Mouse (Mus musculus) forebrain, embryonic 14.5 days (tissue): Measurements from ENCODE around the gene Ccnl1. TPM values are rescaled to one million over a fixed set of nuclear protein-coding genes. Genes with fewer than 3 reads are reported as not detected.
A peak's percentile ranks its signal among the peaks of the same experiment; 100 is the strongest.

Experiments
- ATAC-seq: fragments of 200-750 bp; cut with Nextera tagmentation; 2 replicates; pipeline ENCODE4 v1.8.0; 2017; ENCODE audit warnings: mild to moderate bottlenecking, moderate library complexity
- DNase-seq: peaks from one replicate; pipeline ENCODE4 v3.0.0-alpha.2; 2015; ENCODE audit warnings: low spot score
- H3K27ac ChIP-seq: fragments of 300-500 bp; sonication (generic); 2 replicates; pipeline ENCODE4 v1.5.1; 2014; ENCODE audit warnings: low read depth, mild to moderate bottlenecking, control low read depth, low read length, moderate library complexity
- H3K27me3 ChIP-seq: fragments of 300-500 bp; sonication (generic); replicated peaks from 2 replicates; pipeline ENCODE4 v1.6.1; 2014; ENCODE audit warnings: low read length, control low read depth, mixed read lengths; ENCODE audit not compliant: control insufficient read depth, insufficient read depth
- H3K36me3 ChIP-seq: fragments of 300-500 bp; sonication (generic); 2 replicates; pipeline ENCODE4 v1.6.1; 2014; ENCODE audit warnings: low read length, control low read depth; ENCODE audit not compliant: control insufficient read depth, insufficient read depth
- H3K4me1 ChIP-seq: fragments of 300-500 bp; sonication (generic); 2 replicates; pipeline ENCODE4 v1.6.1; 2014; ENCODE audit warnings: antibody characterized with exemption, low read length, control low read depth; ENCODE audit not compliant: control insufficient read depth, insufficient read depth
- H3K4me2 ChIP-seq: fragments of 300-500 bp; sonication (generic); 2 replicates; pipeline ENCODE4 v1.6.1; 2014; ENCODE audit warnings: mild to moderate bottlenecking, control low read depth, low read length
- H3K4me3 ChIP-seq: fragments of 300-500 bp; sonication (generic); 2 replicates; pipeline ENCODE4 v1.5.1; 2014; ENCODE audit warnings: low read depth, low read length, control low read depth
- H3K9ac ChIP-seq: fragments of 300-500 bp; sonication (generic); 2 replicates; pipeline ENCODE4 v1.6.1; 2014; ENCODE audit warnings: mild to moderate bottlenecking, low read length, control low read depth, moderate library complexity
- H3K9me3 ChIP-seq: fragments of 300-500 bp; sonication (generic); replicated peaks from 2 replicates; pipeline ENCODE4 v1.6.1; 2016; ENCODE audit warnings: low read length, control low read depth, mixed read lengths; ENCODE audit not compliant: control insufficient read depth
- WGBS: fragments of 180-500 bp; shearing (Covaris S2); extraction: QIAGEN DNeasy Blood & Tissue Kit; methylation state at CpG from one replicate; pipeline ENCODE4 v1.1.7; 2014; 5-methylcytosine and 5-hydroxymethylcytosine counted together
- polyA plus RNA-seq: library from polyadenylated mRNA; unstranded; fragments of >200 nt; fragmentation: Nextera tagmentation; extraction: Ambion mirVana; gene quantifications from 2 replicates; pipeline ENCODE4 v1.2.1, GENCODE M21; 2014

Ccnl1 gene
- polyA plus RNA-seq, 1 experiment from 2014 or later, result 76.6 TPM

- peak; percentile 13; the same call in 1 of the 2 replicates for ATAC-seq
- H3K36me3 ChIP-seq, result peaks cover 54% of the 10 kb centered on the region
- WGBS, result 88% methylated on average over 3 of the region's 3 CpGs
Observed at GRCm38 (mm10) chr3:65944713-65945112, 13.3 kb downstream of the Ccnl1 start.

GRCm38 (mm10) chr3:65943453-65943852 is 14.6 kb downstream of the Ccnl1 start:
- Histone ChIP-seq H3K27ac (no peak overlapping the region), H3K4me3 (no peak overlapping the region), H3K36me3 (peaks cover 44% of the 10 kb centered on the region), H3K27me3 (no peaks in the 10 kb centered on the region), H3K9ac (no peak overlapping the region), H3K9me3 (no peaks in the 10 kb centered on the region), H3K4me2 (no peak overlapping the region), H3K4me1 (no peaks in the 10 kb centered on the region)
- WGBS, result 91% methylated on average over 4 of the region's 4 CpGs
- DNase-seq (no peak), ATAC-seq (no peak)

More at GRCm38 (mm10) chr3:65944713-65945112, 13.3 kb downstream of the Ccnl1 start:
- H3K9ac ChIP-seq, result no peak overlapping the region
- no peak for DNase-seq
- H3K4me3 ChIP-seq, result no peak overlapping the region
- no peak overlapping the region for H3K4me2 ChIP-seq
- no peaks in the 10 kb centered on the region for H3K4me1 ChIP-seq
- no peaks in the 10 kb centered on the region for H3K9me3 ChIP-seq
- no peak overlapping the region; the same call in 1 of the 2 replicates for H3K27ac ChIP-seq
- no peaks in the 10 kb centered on the region for H3K27me3 ChIP-seq

- DNase-seq (no peak), ATAC-seq (no peak)
- Histone ChIP-seq H3K4me1 (no peaks in the 10 kb centered on the region), H3K4me2 (no peak overlapping the region), H3K27me3 (no peaks in the 10 kb centered on the region), H3K4me3 (no peak overlapping the region), H3K9me3 (no peaks in the 10 kb centered on the region), H3K27ac (no peak overlapping the region), H3K36me3 (peaks cover 22% of the 10 kb centered on the region), H3K9ac (no peak overlapping the region)
- 83% methylated on average over 1 of the region's 1 CpGs for WGBS
Observed at GRCm38 (mm10) chr3:65941052-65941451, 17.0 kb downstream of the Ccnl1 start.

GRCm38 (mm10) chr3:65938211-65938610 is 19.8 kb downstream of the Ccnl1 start:
- ATAC-seq (peak; percentile 65; the same call in 1 of the 2 replicates), DNase-seq (peak; percentile 65)
- H3K4me2 ChIP-seq, result no peak overlapping the region
- H3K4me3 ChIP-seq, result no peak overlapping the region
- H3K4me1 ChIP-seq, result no peaks in the 10 kb centered on the region
- H3K27ac ChIP-seq, result no peak overlapping the region
- H3K36me3 ChIP-seq, result no peaks in the 10 kb centered on the region
- H3K27me3 ChIP-seq, result no peaks in the 10 kb centered on the region
- 21% methylated on average over 3 of the region's 3 CpGs for WGBS
- H3K9ac ChIP-seq, result no peak overlapping the region
- H3K9me3 ChIP-seq, result no peaks in the 10 kb centered on the region

- DNase-seq, result no peak
- ATAC-seq, result no peak
Observed at GRCm38 (mm10) chr3:65936384-65936783, 21.7 kb downstream of the Ccnl1 start.

GRCm38 (mm10) chr3:65935153-65935552 is 22.9 kb downstream of the Ccnl1 start:
- Histone ChIP-seq H3K4me2 (no peak overlapping the region), H3K9ac (no peak overlapping the region), H3K27me3 (no peaks in the 10 kb centered on the region), H3K27ac (no peak overlapping the region), H3K4me3 (no peak overlapping the region), H3K36me3 (no peaks in the 10 kb centered on the region), H3K9me3 (no peaks in the 10 kb centered on the region), H3K4me1 (no peaks in the 10 kb centered on the region)
- ATAC-seq (no peak), DNase-seq (no peak)
- WGBS, result 86% methylated on average over 4 of the region's 4 CpGs

More at GRCm38 (mm10) chr3:65936384-65936783, 21.7 kb downstream of the Ccnl1 start:
- H3K36me3 ChIP-seq, result no peaks in the 10 kb centered on the region
- no peak overlapping the region for H3K4me3 ChIP-seq
- H3K9ac ChIP-seq, result no peak overlapping the region
- H3K9me3 ChIP-seq, result no peaks in the 10 kb centered on the region
- H3K4me2 ChIP-seq, result no peak overlapping the region
- no peaks in the 10 kb centered on the region for H3K4me1 ChIP-seq
- WGBS, result 46% methylated on average over 12 of the region's 12 CpGs
- no peak overlapping the region for H3K27ac ChIP-seq
- H3K27me3 ChIP-seq, result no peaks in the 10 kb centered on the region

- Histone ChIP-seq H3K4me1 (peaks cover 3% of the 10 kb centered on the region; the same call in 1 of the 2 replicates), H3K27me3 (no peaks in the 10 kb centered on the region), H3K27ac (no peak overlapping the region), H3K4me3 (no peak overlapping the region), H3K36me3 (no peaks in the 10 kb centered on the region), H3K9ac (no peak overlapping the region), H3K9me3 (no peaks in the 10 kb centered on the region), H3K4me2 (no peak overlapping the region)
- ATAC-seq, result no peak
- DNase-seq, result no peak
- WGBS, result 85% methylated on average over 4 of the region's 4 CpGs
Observed at GRCm38 (mm10) chr3:65933726-65934125, 24.3 kb downstream of the Ccnl1 start.

GRCm38 (mm10) chr3:65931542-65931941 is 26.5 kb downstream of the Ccnl1 start:
- WGBS, result 90% methylated on average over 7 of the region's 7 CpGs
- Histone ChIP-seq H3K4me1 (peaks cover 4% of the 10 kb centered on the region; the same call in 1 of the 2 replicates), H3K4me3 (no peak overlapping the region), H3K9me3 (no peaks in the 10 kb centered on the region), H3K4me2 (no peak overlapping the region), H3K27me3 (no peaks in the 10 kb centered on the region), H3K9ac (no peak overlapping the region), H3K36me3 (no peaks in the 10 kb centered on the region), H3K27ac (no peak overlapping the region)
- DNase-seq, result no peak
- no peak for ATAC-seq

GRCm38 (mm10) chr3:65930636-65931035 is 27.4 kb downstream of the Ccnl1 start:
- DNase-seq, result no peak
- WGBS, result 62% methylated on average over 8 of the region's 8 CpGs
- no peak for ATAC-seq

More at GRCm38 (mm10) chr3:65930636-65931035, 27.4 kb downstream of the Ccnl1 start:
- Histone ChIP-seq H3K4me2 (no peak overlapping the region), H3K27me3 (no peaks in the 10 kb centered on the region), H3K36me3 (no peaks in the 10 kb centered on the region), H3K9me3 (no peaks in the 10 kb centered on the region), H3K4me1 (peaks cover 4% of the 10 kb centered on the region; the same call in 1 of the 2 replicates), H3K9ac (no peak overlapping the region), H3K4me3 (no peak overlapping the region), H3K27ac (no peak overlapping the region)
